Mouse (Mus musculus) kidney, adult 2 months (tissue): Measurements from ENCODE around the gene Crat. TPM values are rescaled to one million over a fixed set of nuclear protein-coding genes. Genes with fewer than 3 reads are reported as not detected.
"Not testable (repeated sequence)": the region's sequence is repeated elsewhere in the genome, so short reads cannot be mapped to it uniquely, and the experiment has no call there.

Experiments used
- DNase-seq: peaks from one replicate; pipeline ENCODE4 v3.0.0; 2021
- H3K27ac ChIP-seq: fragments of 200-500 bp; 2 replicates; pipeline ENCODE4 v1.5.1; 2012; ENCODE audit warnings: low read depth, low read length, control low read depth, inconsistent platforms; ENCODE audit not compliant: insufficient read depth
- H3K27me3 ChIP-seq: fragments of 200-500 bp; replicated peaks from 2 replicates; pipeline ENCODE4 v1.6.1; 2012; ENCODE audit warnings: mild to moderate bottlenecking, moderate library complexity, low read length, inconsistent platforms; ENCODE audit not compliant: control insufficient read depth, insufficient read depth
- H3K36me3 ChIP-seq: fragments of 200-500 bp; 2 replicates; pipeline ENCODE4 v1.6.1; 2012; ENCODE audit warnings: mild to moderate bottlenecking, moderate library complexity, low read length, inconsistent platforms; ENCODE audit not compliant: control insufficient read depth, insufficient read depth
- H3K4me1 ChIP-seq: fragments of 200-500 bp; 2 replicates; pipeline ENCODE4 v1.6.1; 2011; ENCODE audit warnings: low read length; ENCODE audit not compliant: control insufficient read depth, insufficient read depth
- H3K4me3 ChIP-seq: fragments of 200-500 bp; 2 replicates; pipeline ENCODE4 v1.5.1; 2011; ENCODE audit warnings: mild to moderate bottlenecking, low read depth, low read length, control low read depth; ENCODE audit not compliant: insufficient read depth
- CTCF ChIP-seq: fragments of 200-500 bp; conservative IDR thresholded peaks from 2 replicates; pipeline ENCODE4 v1.5.1; 2011; ENCODE audit warnings: low read depth, mild to moderate bottlenecking, control low read depth, low read length, moderate library complexity, mixed read lengths; ENCODE audit not compliant: insufficient read depth, insufficient read length
- POLR2A ChIP-seq: fragments of 200-500 bp; IDR thresholded peaks from one replicate; pipeline ENCODE4 v1.6.1; 2011; ENCODE audit warnings: low read depth, low read length, control low read depth
- WGBS: fragments of 180-500 bp; shearing (Covaris S2); methylation state at CpG from one replicate; pipeline ENCODE4 v1.1.7; 2018; 5-methylcytosine and 5-hydroxymethylcytosine counted together
- polyA plus RNA-seq: library from polyadenylated mRNA; depleted of rRNA; stranded (reverse); fragments of >200 nt; gene quantifications from 2 replicates; pipeline ENCODE4 v1.2.3, GENCODE M21; 2012

The Crat gene
- polyA plus RNA-seq, 1 experiment: 214 TPM

- H3K4me1 ChIP-seq: peaks cover 18% of the 10 kb centered on the region
- WGBS: 49% methylated on average over 10 of the region's 10 CpGs
- H3K4me3 ChIP-seq: no peak overlapping the region
- no peaks in the 10 kb centered on the region; the same call in 1 of the 2 replicates for H3K36me3 ChIP-seq
- no peak for DNase-seq
- H3K27ac ChIP-seq: no peak overlapping the region
- H3K27me3 ChIP-seq: no peaks in the 10 kb centered on the region
- TF ChIP-seq CTCF: no peak
- no peak for TF ChIP-seq POLR2A
Measured at GRCm38 (mm10) chr2:30419112-30419511, 3.5 kb upstream of the Crat start.

- Histone ChIP-seq H3K27me3 (no peaks in the 10 kb centered on the region), H3K4me3 (no peak overlapping the region), H3K27ac (peak overlapping the region; percentile 8), H3K4me1 (peaks cover 24% of the 10 kb centered on the region), H3K36me3 (no peaks in the 10 kb centered on the region; the same call in 1 of the 2 replicates)
- no peak for DNase-seq
- TF ChIP-seq CTCF (no peak), POLR2A (no peak)
- WGBS: 58% methylated on average over 6 of the region's 6 CpGs
Measured at GRCm38 (mm10) chr2:30418259-30418658, 2.6 kb upstream of the Crat start.

GRCm38 (mm10) chr2:30417595-30418165, 2.1 kb upstream of the Crat start:
- Histone ChIP-seq H3K36me3 (no peaks in the 10 kb centered on the region), H3K4me3 (no peak overlapping the region), H3K27ac (peak overlapping the region; percentile 8; the same call in 1 of the 2 replicates), H3K27me3 (no peaks in the 10 kb centered on the region), H3K4me1 (peaks cover 24% of the 10 kb centered on the region)
- no peak for TF ChIP-seq POLR2A
- no peak for TF ChIP-seq CTCF
- WGBS: 28% methylated on average over 5 of the region's 5 CpGs
- DNase-seq: no peak

GRCm38 (mm10) chr2:30417154-30417553, 1.5 kb upstream of the Crat start:
- 69% methylated on average over 6 of the region's 6 CpGs for WGBS
- H3K36me3 ChIP-seq, H3K27me3 ChIP-seq, H3K4me3 ChIP-seq, DNase-seq, H3K27ac ChIP-seq: not testable (repeated sequence)
- H3K4me1 ChIP-seq: peaks cover 24% of the 10 kb centered on the region

GRCm38 (mm10) chr2:30416649-30416965, 994 bp upstream of the Crat start:
- no peak for DNase-seq
- H3K36me3 ChIP-seq: no peaks in the 10 kb centered on the region
- TF ChIP-seq POLR2A (no peak), CTCF (no peak)
- peaks cover 22% of the 10 kb centered on the region for H3K4me1 ChIP-seq
- H3K27me3 ChIP-seq: no peaks in the 10 kb centered on the region
- H3K27ac ChIP-seq: peak overlapping the region; percentile 99
- 1% methylated on average over 7 of the region's 7 CpGs for WGBS
- H3K4me3 ChIP-seq: peak overlapping the region; percentile 70

- H3K27me3 ChIP-seq: no peaks in the 10 kb centered on the region
- under 1% methylated on average over 67 of the region's 67 CpGs for WGBS
- H3K27ac ChIP-seq: peak within 1 kb of the TSS; percentile 99
- H3K36me3 ChIP-seq: no peaks in the 10 kb centered on the region
- TF ChIP-seq CTCF: no peak
- peak; percentile 90 for TF ChIP-seq POLR2A
- peak; percentile 94 for DNase-seq
- H3K4me3 ChIP-seq: peak within 1 kb of the TSS; percentile 70
- peaks cover 18% of the 10 kb centered on the region for H3K4me1 ChIP-seq
Measured at GRCm38 (mm10) chr2:30415936-30416648, 479 bp upstream of the Crat start, which contains the start of gene Ptpa. Gene Ptpa (plus strand): TSS chr2:30416039.

- peak overlapping the region; percentile 70 for H3K4me3 ChIP-seq
- peaks cover 18% of the 10 kb centered on the region; the same call in 1 of the 2 replicates for H3K4me1 ChIP-seq
- WGBS: 54% methylated on average over 5 of the region's 5 CpGs
- no peaks in the 10 kb centered on the region for H3K27me3 ChIP-seq
- TF ChIP-seq POLR2A: no peak
- no peak for TF ChIP-seq CTCF
- H3K27ac ChIP-seq: peak overlapping the region; percentile 99
- no peak for DNase-seq
- no peaks in the 10 kb centered on the region for H3K36me3 ChIP-seq
Measured at GRCm38 (mm10) chr2:30414681-30415080, 932 bp downstream of the Crat start.
